Mouse (Mus musculus): ENCODE data around the gene Thap8. TPM values are rescaled to one million over a fixed set of nuclear protein-coding genes. Genes with fewer than 3 reads are reported as not detected.
A peak's percentile ranks its signal among the peaks of the same experiment; 100 is the strongest.
"Not testable (repeated sequence)": the region's sequence is repeated elsewhere in the genome, so short reads cannot be mapped to it uniquely, and the experiment has no call there.

The Thap8 gene
- polyA plus RNA-seq, 1 experiment from 2014 or later: 0.32 TPM

DNA sequence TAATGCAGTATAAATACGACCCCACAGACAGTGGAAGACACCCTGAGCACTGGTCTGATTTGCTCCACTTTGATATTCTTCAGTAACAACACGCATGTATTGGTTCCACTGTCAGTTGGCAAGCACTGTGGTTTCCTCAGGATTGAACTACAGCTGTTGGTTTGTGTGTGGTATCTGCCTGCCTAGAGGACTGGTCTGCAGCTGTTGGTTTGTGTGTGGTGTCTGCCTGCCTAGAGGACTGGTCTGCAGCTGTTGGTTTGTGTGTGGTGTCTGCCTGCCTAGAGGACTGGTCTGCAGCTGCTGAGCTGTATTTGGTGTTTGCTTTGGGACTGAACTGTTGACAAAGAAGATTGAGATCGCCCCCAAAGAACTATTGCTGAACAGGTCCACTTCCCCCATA is 42.5 kb upstream of the Thap8 start:
- H3K9me3 ChIP-seq (replicated peaks; ENCODE audit: control insufficient read depth, low read length); H3K9ac ChIP-seq (ENCODE audit: low read length); H3K4me1 ChIP-seq (ENCODE audit: control insufficient read depth, insufficient read depth, low read length); H3K27me3 ChIP-seq (replicated peaks; ENCODE audit: control insufficient read depth, insufficient read depth, low read length); ATAC-seq; H3K27ac ChIP-seq (ENCODE audit: low read depth, low read length); H3K4me3 ChIP-seq (ENCODE audit: low read depth, low read length); DNase-seq (ENCODE audit: low spot score); H3K4me2 ChIP-seq (ENCODE audit: low read length): not testable (repeated sequence)
- 88% methylated on average over 3 of the region's 3 CpGs for WGBS
- peaks cover 29% of the 10 kb centered on the region for H3K36me3 ChIP-seq (ENCODE audit: control insufficient read depth, insufficient read depth, low read length)

- H3K27ac ChIP-seq (ENCODE audit: low read depth, low read length): no peak overlapping the region
- no peak for ATAC-seq
Observed at GRCm38 (mm10) chr7:30251956-30252954, 27.6 kb upstream of the Thap8 start.

DNA sequence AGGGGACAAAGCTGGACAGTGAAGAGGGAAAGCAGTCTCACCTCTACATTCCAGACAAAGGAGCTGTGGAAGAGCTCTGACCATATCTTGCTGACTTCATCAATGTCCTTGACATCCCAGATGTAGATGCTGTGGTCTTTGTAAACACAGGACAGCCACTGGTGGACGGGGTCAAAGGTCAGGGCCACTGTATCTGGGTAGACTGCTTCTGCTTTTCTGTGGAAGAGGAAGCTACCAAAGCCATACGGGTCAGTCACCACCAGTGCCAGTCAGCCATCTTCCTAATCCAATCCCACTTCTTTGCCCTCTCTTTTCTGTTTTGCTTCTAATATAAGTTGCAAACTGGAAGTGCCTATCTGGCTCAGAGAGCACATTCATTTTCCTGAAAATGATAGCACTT is 14.9 kb upstream of the Thap8 start:
- WGBS: 87% methylated on average over 2 of the region's 2 CpGs
- Histone ChIP-seq H3K4me2 (ENCODE audit: low read length) (no peak overlapping the region), H3K9me3 (replicated peaks; ENCODE audit: control insufficient read depth, low read length) (no peaks in the 10 kb centered on the region), H3K4me1 (ENCODE audit: control insufficient read depth, insufficient read depth, low read length) (no peaks in the 10 kb centered on the region), H3K27me3 (replicated peaks; ENCODE audit: control insufficient read depth, insufficient read depth, low read length) (no peaks in the 10 kb centered on the region), H3K27ac (ENCODE audit: low read depth, low read length) (no peak overlapping the region), H3K9ac (ENCODE audit: low read length) (no peak overlapping the region), H3K4me3 (ENCODE audit: low read depth, low read length) (no peak overlapping the region), H3K36me3 (ENCODE audit: control insufficient read depth, insufficient read depth, low read length) (peaks cover 29% of the 10 kb centered on the region)
- no peak for ATAC-seq
- DNase-seq (ENCODE audit: low spot score): no peak

More at GRCm38 (mm10) chr7:30251956-30252954, 27.6 kb upstream of the Thap8 start:
- no peak for DNase-seq (ENCODE audit: low spot score)
- Histone ChIP-seq H3K36me3 (ENCODE audit: control insufficient read depth, insufficient read depth, low read length) (peaks cover 15% of the 10 kb centered on the region), H3K27me3 (replicated peaks; ENCODE audit: control insufficient read depth, insufficient read depth, low read length) (no peaks in the 10 kb centered on the region), H3K4me2 (ENCODE audit: low read length) (no peak overlapping the region), H3K4me3 (ENCODE audit: low read depth, low read length) (no peak overlapping the region), H3K4me1 (ENCODE audit: control insufficient read depth, insufficient read depth, low read length) (no peaks in the 10 kb centered on the region), H3K9me3 (replicated peaks; ENCODE audit: control insufficient read depth, low read length) (no peaks in the 10 kb centered on the region), H3K9ac (ENCODE audit: low read length) (no peak overlapping the region)
- WGBS: 91% methylated on average over 12 of the region's 12 CpGs

GRCm38 (mm10) chr7:30265531-30265930 is 14.4 kb upstream of the Thap8 start:
- WGBS: 97% methylated on average over 5 of the region's 5 CpGs
- Histone ChIP-seq H3K27me3 (replicated peaks; ENCODE audit: control insufficient read depth, insufficient read depth, low read length) (no peaks in the 10 kb centered on the region), H3K36me3 (ENCODE audit: control insufficient read depth, insufficient read depth, low read length) (peaks cover 34% of the 10 kb centered on the region), H3K9me3 (replicated peaks; ENCODE audit: control insufficient read depth, low read length) (no peaks in the 10 kb centered on the region), H3K9ac (ENCODE audit: low read length) (no peak overlapping the region), H3K4me1 (ENCODE audit: control insufficient read depth, insufficient read depth, low read length) (no peaks in the 10 kb centered on the region), H3K4me2 (ENCODE audit: low read length) (no peak overlapping the region), H3K4me3 (ENCODE audit: low read depth, low read length) (no peak overlapping the region), H3K27ac (ENCODE audit: low read depth, low read length) (no peak overlapping the region)
- DNase-seq (ENCODE audit: low spot score) (no peak), ATAC-seq (no peak)

- ATAC-seq: no peak
Observed at GRCm38 (mm10) chr7:30265935-30266334, 14.0 kb upstream of the Thap8 start.

GRCm38 (mm10) chr7:30266780-30267179 is 13.1 kb upstream of the Thap8 start:
- H3K9me3 ChIP-seq (replicated peaks; ENCODE audit: control insufficient read depth, low read length): no peaks in the 10 kb centered on the region
- H3K36me3 ChIP-seq (ENCODE audit: control insufficient read depth, insufficient read depth, low read length): peaks cover 28% of the 10 kb centered on the region
- no peaks in the 10 kb centered on the region for H3K4me1 ChIP-seq (ENCODE audit: control insufficient read depth, insufficient read depth, low read length)
- no peaks in the 10 kb centered on the region for H3K27me3 ChIP-seq (replicated peaks; ENCODE audit: control insufficient read depth, insufficient read depth, low read length)
- no peak overlapping the region for H3K27ac ChIP-seq (ENCODE audit: low read depth, low read length)
- no peak overlapping the region for H3K4me3 ChIP-seq (ENCODE audit: low read depth, low read length)
- no peak overlapping the region for H3K9ac ChIP-seq (ENCODE audit: low read length)
- no peak overlapping the region for H3K4me2 ChIP-seq (ENCODE audit: low read length)
- ATAC-seq (no peak), DNase-seq (ENCODE audit: low spot score) (no peak)
- 80% methylated on average over 3 of the region's 3 CpGs for WGBS

More at GRCm38 (mm10) chr7:30265935-30266334, 14.0 kb upstream of the Thap8 start:
- H3K27ac ChIP-seq (ENCODE audit: low read depth, low read length): no peak overlapping the region
- no peak for DNase-seq (ENCODE audit: low spot score)
- no peaks in the 10 kb centered on the region for H3K4me1 ChIP-seq (ENCODE audit: control insufficient read depth, insufficient read depth, low read length)
- peaks cover 34% of the 10 kb centered on the region for H3K36me3 ChIP-seq (ENCODE audit: control insufficient read depth, insufficient read depth, low read length)
- no peak overlapping the region for H3K9ac ChIP-seq (ENCODE audit: low read length)
- no peaks in the 10 kb centered on the region for H3K27me3 ChIP-seq (replicated peaks; ENCODE audit: control insufficient read depth, insufficient read depth, low read length)
- no peak overlapping the region for H3K4me2 ChIP-seq (ENCODE audit: low read length)
- H3K4me3 ChIP-seq (ENCODE audit: low read depth, low read length): no peak overlapping the region
- no peaks in the 10 kb centered on the region for H3K9me3 ChIP-seq (replicated peaks; ENCODE audit: control insufficient read depth, low read length)
- 94% methylated on average over 7 of the region's 7 CpGs for WGBS

DNA sequence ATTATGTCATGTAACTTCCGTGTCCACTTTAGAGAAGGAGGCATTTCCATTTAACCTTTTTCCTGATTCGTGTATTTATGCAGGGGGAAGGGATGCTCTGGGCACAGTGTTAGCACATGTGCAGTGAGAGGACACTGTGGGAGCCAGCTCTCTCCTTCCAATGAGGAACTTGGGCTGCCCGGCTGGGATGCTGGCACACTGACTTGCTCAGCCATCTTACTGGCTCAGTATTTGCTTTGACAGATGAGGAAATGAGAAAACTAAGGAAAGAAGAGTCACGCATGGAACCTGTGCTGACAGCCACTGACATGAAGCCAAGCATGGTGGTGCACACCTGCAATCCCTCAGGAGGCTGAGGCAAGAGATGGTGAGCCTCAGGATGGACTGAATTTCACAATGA is 10.3 kb upstream of the Thap8 start:
- no peak overlapping the region for H3K9ac ChIP-seq (ENCODE audit: low read length)
- peaks cover 23% of the 10 kb centered on the region for H3K36me3 ChIP-seq (ENCODE audit: control insufficient read depth, insufficient read depth, low read length)
- H3K9me3 ChIP-seq (replicated peaks; ENCODE audit: control insufficient read depth, low read length): no peaks in the 10 kb centered on the region
- H3K4me2 ChIP-seq (ENCODE audit: low read length): no peak overlapping the region
- DNase-seq (ENCODE audit: low spot score) (no peak), ATAC-seq (no peak)
- no peaks in the 10 kb centered on the region for H3K4me1 ChIP-seq (ENCODE audit: control insufficient read depth, insufficient read depth, low read length)
- WGBS: 90% methylated on average over 4 of the region's 4 CpGs
- H3K4me3 ChIP-seq (ENCODE audit: low read depth, low read length): no peak overlapping the region
- H3K27ac ChIP-seq (ENCODE audit: low read depth, low read length): no peak overlapping the region
- H3K27me3 ChIP-seq (replicated peaks; ENCODE audit: control insufficient read depth, insufficient read depth, low read length): no peaks in the 10 kb centered on the region

DNA sequence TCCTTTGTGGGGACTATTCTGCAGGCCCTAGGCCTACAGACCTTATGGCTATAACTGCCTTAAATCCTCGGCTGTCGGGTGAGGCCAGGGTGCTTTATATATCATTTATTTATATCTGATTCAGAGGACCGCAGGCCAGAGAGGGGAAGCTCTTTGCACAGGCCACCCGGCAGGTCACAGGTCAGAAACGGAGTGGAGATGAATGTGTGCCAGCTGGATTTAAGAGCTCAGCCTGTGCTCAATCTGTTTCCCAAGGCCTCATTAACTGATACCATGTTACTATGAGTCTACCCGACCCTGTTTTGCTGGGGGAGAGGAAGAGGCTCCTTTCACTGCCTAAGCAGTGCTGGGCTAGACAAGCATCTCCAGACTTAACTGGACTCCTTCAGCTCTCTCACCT is 5.5 kb upstream of the Thap8 start:
- DNase-seq (ENCODE audit: low spot score) (no peak), ATAC-seq (no peak)
- Histone ChIP-seq H3K27me3 (replicated peaks; ENCODE audit: control insufficient read depth, insufficient read depth, low read length) (no peaks in the 10 kb centered on the region), H3K36me3 (ENCODE audit: control insufficient read depth, insufficient read depth, low read length) (0 out of 2 replicates have a peak, but pooled peaks cover 9% of the 10 kb centered on the region), H3K4me2 (ENCODE audit: low read length) (no peak overlapping the region), H3K4me3 (ENCODE audit: low read depth, low read length) (no peak overlapping the region), H3K4me1 (ENCODE audit: control insufficient read depth, insufficient read depth, low read length) (no peaks in the 10 kb centered on the region), H3K9me3 (replicated peaks; ENCODE audit: control insufficient read depth, low read length) (no peaks in the 10 kb centered on the region), H3K9ac (ENCODE audit: low read length) (no peak overlapping the region), H3K27ac (ENCODE audit: low read depth, low read length) (no peak overlapping the region)
- 87% methylated on average over 6 of the region's 6 CpGs for WGBS

GRCm38 (mm10) chr7:30278911-30279310 is 983 bp upstream of the Thap8 start:
- H3K9me3 ChIP-seq (replicated peaks; ENCODE audit: control insufficient read depth, low read length): no peaks in the 10 kb centered on the region
- H3K9ac ChIP-seq (ENCODE audit: low read length): no peak overlapping the region; the same call in 1 of the 2 replicates
- ATAC-seq: no peak
- H3K27ac ChIP-seq (ENCODE audit: low read depth, low read length): no peak overlapping the region
- WGBS: 54% methylated on average over 2 of the region's 2 CpGs
- peak overlapping the region; percentile 86 for H3K4me2 ChIP-seq (ENCODE audit: low read length)
- H3K4me1 ChIP-seq (ENCODE audit: control insufficient read depth, insufficient read depth, low read length): no peaks in the 10 kb centered on the region
- H3K27me3 ChIP-seq (replicated peaks; ENCODE audit: control insufficient read depth, insufficient read depth, low read length): no peaks in the 10 kb centered on the region
- H3K4me3 ChIP-seq (ENCODE audit: low read depth, low read length): no peak overlapping the region
- DNase-seq (ENCODE audit: low spot score): no peak
- no peaks in the 10 kb centered on the region for H3K36me3 ChIP-seq (ENCODE audit: control insufficient read depth, insufficient read depth, low read length)
